Mouse (Mus musculus) layer of hippocampus, adult 8-10 months (tissue): ENCODE measurements around the gene Olfr128. TPM values are rescaled to one million over a fixed set of nuclear protein-coding genes. Genes with fewer than 3 reads are reported as not detected.
"Not testable (repeated sequence)": the region's sequence is repeated elsewhere in the genome, so short reads cannot be mapped to it uniquely, and the experiment has no call there.

Experiments
- DNase-seq, 2 experiments: peaks; one replicate each; pipeline ENCODE4 v3.0.0; 2022; ENCODE audit warnings: low spot score in 2 of 2
- total RNA-seq, 4 experiments: library from RNA; stranded (reverse); gene quantifications; 2 replicates each; pipeline ENCODE4 v1.2.4; 2022

Gene Olfr128
- not detected for total RNA-seq

- DNase-seq = no peak
These were observed at the start of gene Olfr128 for GRCm38 (mm10) chr17:37920248-37920647. Gene Olfr128 (plus strand): TSS chr17:37920548.

GRCm38 (mm10) chr17:37873830-37874229, 46.5 kb upstream of the Olfr128 start:
- DNase-seq = no peak

GRCm38 (mm10) chr17:37900137-37900536, 20.2 kb upstream of the Olfr128 start, which contains the start of gene Olfr127:
Gene Olfr127 (plus strand): TSS chr17:37900437.
- DNase-seq = no peak

- DNase-seq = not testable (repeated sequence)
These were observed 13.5 kb upstream of the Olfr128 start for GRCm38 (mm10) chr17:37906821-37907220.

GRCm38 (mm10) chr17:37952979-37953378, 32.6 kb downstream of the Olfr128 start, which contains the start of gene Olfr761:
Gene Olfr761 (minus strand): TSS chr17:37953079.
- DNase-seq = no peak

- DNase-seq = no peak
These were observed 53.2 kb downstream of the Olfr128 start for GRCm38 (mm10) chr17:37973591-37973990.

Other genes starting within 250 kb of the Olfr128 start
- not detected for gene Olfr119, start 224.0 kb upstream of the Olfr128 start, total RNA-seq
- not detected for gene Olfr120, start 198.7 kb upstream of the Olfr128 start, total RNA-seq
- not detected for gene Olfr121, start 171.7 kb upstream of the Olfr128 start, total RNA-seq
- gene Olfr122, start 151.9 kb upstream of the Olfr128 start, total RNA-seq = not detected
- gene Olfr123, start 127.0 kb upstream of the Olfr128 start, total RNA-seq = not detected
- not detected for gene Olfr124, start 120.7 kb upstream of the Olfr128 start, total RNA-seq
- not detected for gene Olfr125, start 87.6 kb upstream of the Olfr128 start, total RNA-seq
- gene Olfr126, start 73.1 kb upstream of the Olfr128 start, total RNA-seq = not detected
- not detected for gene Olfr127, start 20.1 kb upstream of the Olfr128 start, total RNA-seq
- gene Olfr761, start 32.5 kb downstream of the Olfr128 start, total RNA-seq = not detected
- not detected for gene Olfr129, start 139.5 kb downstream of the Olfr128 start, total RNA-seq
- not detected for gene Olfr130, start 143.4 kb downstream of the Olfr128 start, total RNA-seq
- gene Olfr131, start 168.1 kb downstream of the Olfr128 start, total RNA-seq = not detected
- not detected for gene Olfr132, start 214.0 kb downstream of the Olfr128 start, total RNA-seq
- not detected for gene Olfr133, start 224.7 kb downstream of the Olfr128 start, total RNA-seq